12 mouse cellular contexts compared by ENCODE assay signal in genomic region chr14:7854366-7854765, GRCm38 (mm10). TPM values are rescaled to one million over a fixed set of nuclear protein-coding genes. Genes with fewer than 3 reads are reported as not detected.
A peak's percentile ranks its signal among the peaks of the same experiment; 100 is the strongest.
DNase-seq lines count a peak whose midpoint lies in the region; ATAC-seq and TF ChIP-seq lines count a peak whose summit lies in the region.
"Had no signal": no experiment of that assay in that cellular context is flagged by ENCODE, and none has a peak within 500 bp of the region (broad histone marks: within the 10 kb centered on the region; RNA-seq: fewer than 3 reads in every experiment).

No protein-coding gene starts in this region.

- no peak for DNase-seq in heart, adult 8-10 months (ENCODE audit: low spot score)
- DNase-seq in liver: no peak
- DNase-seq in embryonic facial prominence, embryonic 14.5 days (ENCODE audit: low spot score): no peak
- DNase-seq in liver, postnatal 0 days: no peak
- no peak for DNase-seq in kidney, adult 11 months
- DNase-seq: cerebellum, adult 9-10 months; lung, adult 2 months; thymus, postnatal 4 days had no signal

- H3K36me3 ChIP-seq in heart, embryonic 12.5 days: no peaks in the 10 kb centered on the region
- no peaks in the 10 kb centered on the region for H3K36me3 ChIP-seq in liver, embryonic 16.5 days (ENCODE audit: control insufficient read depth, insufficient read depth)
- no peaks in the 10 kb centered on the region for H3K36me3 ChIP-seq in embryonic facial prominence, embryonic 14.5 days (ENCODE audit: control insufficient read depth, insufficient read depth, low read length)
- H3K36me3 ChIP-seq in liver, postnatal 0 days (replicated peaks; ENCODE audit: insufficient read depth, low read length): no peaks in the 10 kb centered on the region

- no peak overlapping the region for H3K9ac ChIP-seq in heart, embryonic 12.5 days
- H3K9ac ChIP-seq in liver, embryonic 16.5 days (ENCODE audit: low read depth, low read length): no peak overlapping the region
- H3K9ac ChIP-seq in embryonic facial prominence, embryonic 14.5 days (ENCODE audit: low read depth, low read length): no peak overlapping the region
- no peak overlapping the region for H3K9ac ChIP-seq in liver, postnatal 0 days (replicated peaks)
- H3K9ac ChIP-seq: forebrain, embryonic 13.5 days had no signal

- peaks cover 61% of the 10 kb centered on the region for H3K4me1 ChIP-seq in heart, embryonic 12.5 days (replicated peaks)
- peaks cover 15% of the 10 kb centered on the region for H3K4me1 ChIP-seq in liver, embryonic 16.5 days (ENCODE audit: control insufficient read depth, low read depth, low read length)
- peaks cover 46% of the 10 kb centered on the region for H3K4me1 ChIP-seq in embryonic facial prominence, embryonic 14.5 days (ENCODE audit: control insufficient read depth, insufficient read depth, low read length)
- peaks cover 44% of the 10 kb centered on the region for H3K4me1 ChIP-seq in liver, postnatal 0 days (ENCODE audit: insufficient read depth)

- 0 out of 2 replicates have a peak overlapping the region, but pooled peaks have one; percentile 36 for H3K4me2 ChIP-seq in heart, embryonic 12.5 days
- no peak overlapping the region for H3K4me2 ChIP-seq in liver, embryonic 16.5 days (ENCODE audit: low read depth, low read length)
- H3K4me2 ChIP-seq in embryonic facial prominence, embryonic 14.5 days (ENCODE audit: low read depth, low read length): no peak overlapping the region
- H3K4me2 ChIP-seq in liver, postnatal 0 days (ENCODE audit: low read depth, low read length): no peak overlapping the region
- H3K4me2 ChIP-seq: forebrain, embryonic 13.5 days had no signal

- no peaks in the 10 kb centered on the region for H3K27me3 ChIP-seq in heart, embryonic 12.5 days (replicated peaks)
- H3K27me3 ChIP-seq in liver, embryonic 16.5 days (ENCODE audit: control insufficient read depth, insufficient read depth, low read depth, low read length): no peaks in the 10 kb centered on the region
- H3K27me3 ChIP-seq in embryonic facial prominence, embryonic 14.5 days (replicated peaks; ENCODE audit: control insufficient read depth, insufficient read depth, low read length): no peaks in the 10 kb centered on the region
- H3K27me3 ChIP-seq in liver, postnatal 0 days (ENCODE audit: insufficient read depth, low read length): no peaks in the 10 kb centered on the region
- H3K27me3 ChIP-seq: forebrain, embryonic 13.5 days had no signal

- WGBS in heart, embryonic 12.5 days: 64% methylated on average over 6 of the region's 6 CpGs
- WGBS in liver, embryonic 16.5 days (ENCODE audit: insufficient replicate concordance): 67% methylated on average over 6 of the region's 6 CpGs
- WGBS in embryonic facial prominence, embryonic 14.5 days: 72% methylated on average over 6 of the region's 6 CpGs
- WGBS in liver, postnatal 0 days (ENCODE audit: insufficient replicate concordance): 68% methylated on average over 6 of the region's 6 CpGs

- no peaks in the 10 kb centered on the region for H3K9me3 ChIP-seq in heart, embryonic 12.5 days (replicated peaks)
- no peaks in the 10 kb centered on the region for H3K9me3 ChIP-seq in liver, embryonic 16.5 days (replicated peaks; ENCODE audit: control insufficient read depth, low read length)
- no peaks in the 10 kb centered on the region for H3K9me3 ChIP-seq in embryonic facial prominence, embryonic 14.5 days (ENCODE audit: control insufficient read depth, low read length)
- no peaks in the 10 kb centered on the region for H3K9me3 ChIP-seq in liver, postnatal 0 days (ENCODE audit: low read length)
- H3K9me3 ChIP-seq: forebrain, embryonic 13.5 days had no signal

- no peak for TF ChIP-seq EP300 in liver, postnatal 0 days (IDR thresholded peaks at IDR 0.05; ENCODE audit: low read depth)

- H3K27ac ChIP-seq in heart, embryonic 12.5 days (ENCODE audit: poor library complexity, severe bottlenecking): no peak overlapping the region; the same call in 1 of the 2 replicates
- peak overlapping the region; percentile 3 for H3K27ac ChIP-seq in liver, embryonic 16.5 days (ENCODE audit: low read length)
- peak overlapping the region; percentile 23; the same call in 1 of the 2 replicates for H3K27ac ChIP-seq in embryonic facial prominence, embryonic 14.5 days (replicated peaks; ENCODE audit: low read depth, low read length)
- peak overlapping the region; percentile 69 for H3K27ac ChIP-seq in liver, postnatal 0 days (ENCODE audit: low read depth)
- H3K27ac ChIP-seq: forebrain, embryonic 13.5 days had no signal

- H3K4me3 ChIP-seq in heart, embryonic 12.5 days: no peak overlapping the region
- no peak overlapping the region for H3K4me3 ChIP-seq in liver, embryonic 16.5 days (ENCODE audit: low read depth, low read length)
- no peak overlapping the region for H3K4me3 ChIP-seq in embryonic facial prominence, embryonic 14.5 days (ENCODE audit: low read depth, low read length)
- H3K4me3 ChIP-seq in liver, postnatal 0 days (ENCODE audit: low read depth, low read length): no peak overlapping the region
- H3K4me3 ChIP-seq: forebrain, embryonic 13.5 days had no signal

- ATAC-seq in heart, embryonic 12.5 days (ENCODE audit: insufficient number of reproducible peaks, low FRiP score): no peak
- ATAC-seq in liver, embryonic 16.5 days (ENCODE audit: low read depth): no peak
- no peak for ATAC-seq in embryonic facial prominence, embryonic 14.5 days (ENCODE audit: low read depth)
- ATAC-seq in liver, postnatal 0 days: no peak
- ATAC-seq in granulocyte monocyte progenitor cell, adult 5-6 weeks (replicated peaks; ENCODE audit: poor library complexity, severe bottlenecking): no peak

- no peak for TF ChIP-seq CTCF in liver, postnatal 0 days (IDR thresholded peaks at IDR 0.05; ENCODE audit: low read depth)

RNA-seq across cellular contexts. Expression of gene Flnb, which starts 36.6 kb away (rescaled TPM):
- polyA plus RNA-seq in heart, embryonic 12.5 days (2016; fragmentation: Nextera tagmentation; extraction: Ambion mirVana): 15.1 and 28.3 TPM in 2 replicates
- 10 to 100 TPM; 14.3 to 31.5 (median 21.0) TPM for total RNA-seq in heart, adult 8-10 months (2022)
- polyA plus RNA-seq in liver, embryonic 16.5 days (2015; fragmentation: Nextera tagmentation; extraction: Ambion mirVana): 4.4 and 4.8 TPM in 2 replicates
- 26.7 and 29.8 TPM in 2 replicates for polyA plus RNA-seq in embryonic facial prominence, embryonic 14.5 days (2014; fragmentation: Nextera tagmentation; extraction: Ambion mirVana)
- polyA plus RNA-seq in liver, postnatal 0 days (2015; fragmentation: Nextera tagmentation; extraction: Ambion mirVana): 2.5 and 2.9 TPM in 2 replicates
- total RNA-seq in granulocyte monocyte progenitor cell, adult 5-6 weeks (2014; fragmentation: Nextera tagmentation): 26.3 and 30.2 TPM in 2 replicates
- 18.7 and 20.8 TPM in 2 replicates for total RNA-seq in granulocyte monocyte progenitor cell, adult 5-6 weeks (2017)
